Mouse (Mus musculus) embryonic facial prominence, embryonic 15.5 days (tissue): ENCODE results near the gene Itpkb. TPM values are rescaled to one million over a fixed set of nuclear protein-coding genes. Genes with fewer than 3 reads are reported as not detected.
A peak's percentile ranks its signal among the peaks of the same experiment; 100 is the strongest.

Experiments used
- ATAC-seq: fragments of 200-750 bp; cut with Nextera tagmentation; 2 replicates; pipeline ENCODE4 v1.8.0; 2017; ENCODE audit warnings: low read depth, moderate TSS enrichment; ENCODE audit not compliant: insufficient number of reproducible peaks, low FRiP score, low TSS enrichment
- H3K27ac ChIP-seq: fragments of 300-500 bp; sonication (generic); replicated peaks from 2 replicates; pipeline ENCODE4 v1.5.1; 2015; ENCODE audit warnings: mild to moderate bottlenecking, inconsistent platforms
- H3K27me3 ChIP-seq: fragments of 300-500 bp; sonication (generic); 2 replicates; pipeline ENCODE4 v1.6.1; 2015; ENCODE audit warnings: inconsistent platforms
- H3K36me3 ChIP-seq: fragments of 300-500 bp; sonication (generic); 2 replicates; pipeline ENCODE4 v1.6.1; 2015; ENCODE audit warnings: mild to moderate bottlenecking, inconsistent platforms
- H3K4me1 ChIP-seq: fragments of 300-500 bp; sonication (generic); 2 replicates; pipeline ENCODE4 v1.6.1; 2015; ENCODE audit warnings: inconsistent platforms
- H3K4me2 ChIP-seq: fragments of 300-500 bp; sonication (generic); replicated peaks from 2 replicates; pipeline ENCODE4 v1.6.1; 2015; ENCODE audit warnings: mild to moderate bottlenecking, inconsistent platforms
- H3K4me3 ChIP-seq: fragments of 300-500 bp; sonication (generic); replicated peaks from 2 replicates; pipeline ENCODE4 v1.5.1; 2015; ENCODE audit warnings: mild to moderate bottlenecking, inconsistent platforms
- H3K9ac ChIP-seq: fragments of 300-500 bp; sonication (generic); 2 replicates; pipeline ENCODE4 v1.6.1; 2015; ENCODE audit warnings: inconsistent platforms
- H3K9me3 ChIP-seq: fragments of 300-500 bp; sonication (generic); replicated peaks from 2 replicates; pipeline ENCODE4 v1.6.1; 2016; ENCODE audit warnings: inconsistent platforms
- WGBS: fragments of 180-500 bp; shearing (Covaris S2); methylation state at CpG from one replicate; pipeline ENCODE4 v1.1.7; 2015; 5-methylcytosine and 5-hydroxymethylcytosine counted together
- polyA plus RNA-seq: library from polyadenylated mRNA; unstranded; fragments of >200 nt; fragmentation: Nextera tagmentation; extraction: Ambion mirVana; gene quantifications from 2 replicates; pipeline ENCODE4 v1.2.1, GENCODE M21; 2015

Itpkb gene
- polyA plus RNA-seq, 1 experiment from 2014 or later: 13.5 TPM

- H3K9me3 ChIP-seq: no peaks in the 10 kb centered on the region
- no peaks in the 10 kb centered on the region for H3K27me3 ChIP-seq
- ATAC-seq: no peak
- H3K4me2 ChIP-seq: no peak overlapping the region
- H3K9ac ChIP-seq: no peak overlapping the region
- H3K27ac ChIP-seq: no peak overlapping the region
- H3K4me1 ChIP-seq: peaks cover 53% of the 10 kb centered on the region
- no peak overlapping the region for H3K4me3 ChIP-seq
- H3K36me3 ChIP-seq: no peaks in the 10 kb centered on the region
- WGBS: 84% methylated on average over 6 of the region's 6 CpGs
Observed at GRCm38 (mm10) chr1:180347907-180348306, 17.6 kb downstream of the Itpkb start.

GRCm38 (mm10) chr1:180349090-180349489, 18.8 kb downstream of the Itpkb start:
- Histone ChIP-seq H3K4me3 (no peak overlapping the region), H3K36me3 (no peaks in the 10 kb centered on the region), H3K9me3 (no peaks in the 10 kb centered on the region), H3K9ac (no peak overlapping the region), H3K4me2 (no peak overlapping the region), H3K27ac (no peak overlapping the region), H3K27me3 (no peaks in the 10 kb centered on the region), H3K4me1 (peaks cover 50% of the 10 kb centered on the region)
- no peak for ATAC-seq

DNA sequence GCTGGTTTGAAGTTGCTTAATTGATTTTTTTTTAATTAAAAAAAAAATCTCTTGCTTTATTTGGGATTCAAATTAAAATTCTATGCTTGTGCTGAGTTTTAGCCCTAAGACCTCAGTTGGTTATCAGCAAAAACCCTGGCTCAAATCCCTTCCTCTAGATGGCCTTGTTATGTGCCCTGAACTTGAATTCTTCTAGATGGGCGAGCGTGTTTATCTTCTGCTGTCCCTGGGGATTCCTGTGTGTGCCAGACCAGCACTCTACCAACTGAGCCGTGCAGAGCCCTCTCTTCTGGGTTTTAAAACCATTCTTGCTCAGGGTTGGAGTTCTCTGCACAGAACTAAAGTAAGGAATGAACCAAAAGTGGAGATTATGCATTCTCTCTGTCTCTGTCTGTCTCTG, 22.0 kb downstream of the Itpkb start:
- no peaks in the 10 kb centered on the region for H3K27me3 ChIP-seq
- no peaks in the 10 kb centered on the region for H3K9me3 ChIP-seq
- H3K4me2 ChIP-seq: no peak overlapping the region
- H3K4me1 ChIP-seq: peaks cover 53% of the 10 kb centered on the region
- H3K27ac ChIP-seq: no peak overlapping the region
- H3K4me3 ChIP-seq: no peak overlapping the region
- no peak for ATAC-seq
- no peaks in the 10 kb centered on the region for H3K36me3 ChIP-seq
- WGBS: 83% methylated on average over 3 of the region's 3 CpGs
- H3K9ac ChIP-seq: no peak overlapping the region

- no peak overlapping the region for H3K4me3 ChIP-seq
- H3K36me3 ChIP-seq: no peaks in the 10 kb centered on the region
- H3K4me2 ChIP-seq: no peak overlapping the region
- WGBS: 32% methylated on average over 4 of the region's 4 CpGs
- H3K9ac ChIP-seq: no peak overlapping the region
- H3K27me3 ChIP-seq: no peaks in the 10 kb centered on the region
- no peak overlapping the region for H3K27ac ChIP-seq
- ATAC-seq: peak; percentile 49; the same call in 1 of the 2 replicates
- no peaks in the 10 kb centered on the region for H3K9me3 ChIP-seq
- peaks cover 46% of the 10 kb centered on the region for H3K4me1 ChIP-seq
Observed at GRCm38 (mm10) chr1:180354129-180354528, 23.8 kb downstream of the Itpkb start.

DNA sequence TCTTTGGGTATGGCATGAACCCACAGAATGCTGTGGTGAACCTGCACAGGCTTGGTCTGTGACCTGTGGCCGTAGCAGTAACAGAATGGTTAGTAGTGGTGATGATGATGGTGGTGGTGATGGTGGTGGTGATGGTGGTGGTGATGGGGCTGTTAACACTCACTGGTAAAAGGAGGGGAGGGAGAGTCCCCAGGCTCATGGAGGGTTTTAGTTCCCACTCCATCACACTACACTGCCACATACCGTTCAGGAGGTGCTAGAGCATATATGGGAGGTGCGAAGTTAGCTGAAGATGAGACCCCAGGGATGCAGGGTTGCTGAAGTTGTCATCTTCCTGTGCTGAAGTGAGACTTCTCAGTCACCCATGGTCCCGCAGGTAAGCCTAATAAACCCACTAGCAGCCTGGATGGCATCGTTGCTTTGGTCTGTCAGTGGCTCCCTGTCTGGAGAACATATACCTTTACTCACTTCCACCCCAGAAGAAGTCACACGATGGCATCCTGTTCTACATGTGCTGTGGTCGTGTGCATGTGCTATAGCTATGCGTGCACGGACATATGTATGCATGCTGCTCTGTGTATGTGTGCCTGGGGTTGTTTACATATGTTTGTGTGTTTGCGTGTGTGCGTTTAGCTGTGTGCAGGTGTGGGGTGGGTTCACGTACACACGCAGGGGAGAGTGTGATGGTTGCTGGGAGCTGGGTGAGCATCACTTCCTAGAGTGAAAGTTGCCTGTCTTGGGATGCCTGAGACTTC, 24.9 kb downstream of the Itpkb start:
- H3K9ac ChIP-seq: no peak overlapping the region
- no peak for ATAC-seq
- peaks cover 49% of the 10 kb centered on the region for H3K4me1 ChIP-seq
- no peak overlapping the region for H3K4me2 ChIP-seq
- no peaks in the 10 kb centered on the region for H3K9me3 ChIP-seq
- no peaks in the 10 kb centered on the region for H3K36me3 ChIP-seq
- no peak overlapping the region for H3K4me3 ChIP-seq
- 89% methylated on average over 13 of the region's 13 CpGs for WGBS
- no peaks in the 10 kb centered on the region for H3K27me3 ChIP-seq
- no peak overlapping the region for H3K27ac ChIP-seq

- no peaks in the 10 kb centered on the region for H3K36me3 ChIP-seq
- WGBS: 48% methylated on average over 4 of the region's 4 CpGs
- H3K9ac ChIP-seq: no peak overlapping the region
- no peaks in the 10 kb centered on the region for H3K9me3 ChIP-seq
- no peak overlapping the region for H3K4me3 ChIP-seq
- peaks cover 44% of the 10 kb centered on the region for H3K4me1 ChIP-seq
- ATAC-seq: no peak
- no peak overlapping the region for H3K27ac ChIP-seq
- H3K27me3 ChIP-seq: no peaks in the 10 kb centered on the region
- no peak overlapping the region for H3K4me2 ChIP-seq
Observed at GRCm38 (mm10) chr1:180356176-180356575, 25.9 kb downstream of the Itpkb start.

DNA sequence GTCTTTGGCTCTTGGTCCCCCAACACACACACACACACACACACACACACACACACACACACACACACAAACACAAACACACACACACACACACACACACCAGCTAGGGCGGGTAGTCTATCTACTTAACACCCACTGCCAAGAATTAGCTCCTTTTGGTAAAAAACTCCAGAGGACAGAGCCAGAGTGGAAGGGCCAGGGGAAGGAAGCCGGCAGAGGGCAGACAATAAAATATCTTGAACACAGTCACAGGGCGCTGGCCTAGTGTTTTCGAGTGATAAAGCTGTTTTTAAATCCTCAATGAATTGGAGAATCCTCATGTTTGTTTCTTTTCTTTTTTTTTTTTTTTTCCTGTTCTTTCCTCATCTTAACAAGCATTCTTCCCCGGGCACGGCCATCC, 26.6 kb downstream of the Itpkb start:
- no peaks in the 10 kb centered on the region for H3K9me3 ChIP-seq
- no peaks in the 10 kb centered on the region for H3K36me3 ChIP-seq
- H3K4me2 ChIP-seq: no peak overlapping the region
- no peaks in the 10 kb centered on the region for H3K27me3 ChIP-seq
- H3K9ac ChIP-seq: no peak overlapping the region
- no peak overlapping the region for H3K27ac ChIP-seq
- H3K4me3 ChIP-seq: no peak overlapping the region
- peaks cover 37% of the 10 kb centered on the region for H3K4me1 ChIP-seq
- no peak for ATAC-seq
- WGBS: 82% methylated on average over 6 of the region's 6 CpGs

DNA sequence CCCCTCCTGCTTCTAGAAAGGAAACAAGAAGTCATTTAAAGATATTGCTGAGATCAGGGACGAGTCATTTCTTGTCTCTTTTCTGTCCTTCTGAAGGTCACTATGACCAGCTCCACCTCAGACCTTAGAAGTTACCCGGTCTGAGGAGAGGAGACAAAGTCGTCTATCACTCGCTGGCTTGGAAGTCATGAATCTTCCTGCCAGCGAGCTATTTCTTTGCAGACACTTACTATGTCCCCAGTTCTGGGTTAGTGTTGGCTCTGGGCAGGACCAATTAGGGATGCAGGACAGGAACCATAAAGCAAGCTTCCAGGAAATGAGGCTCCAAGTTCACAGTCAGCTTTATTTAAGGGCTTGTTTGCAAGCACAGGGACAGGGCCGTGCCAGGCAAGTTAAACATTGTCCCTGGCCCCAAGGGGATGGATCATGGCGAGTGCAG, 27.6 kb downstream of the Itpkb start:
- H3K27me3 ChIP-seq: no peaks in the 10 kb centered on the region
- 78% methylated on average over 7 of the region's 7 CpGs for WGBS
- no peak overlapping the region for H3K4me3 ChIP-seq
- H3K36me3 ChIP-seq: no peaks in the 10 kb centered on the region
- peaks cover 42% of the 10 kb centered on the region for H3K4me1 ChIP-seq
- H3K4me2 ChIP-seq: no peak overlapping the region
- no peak for ATAC-seq
- H3K27ac ChIP-seq: no peak overlapping the region
- no peak overlapping the region for H3K9ac ChIP-seq
- H3K9me3 ChIP-seq: no peaks in the 10 kb centered on the region

- H3K27ac ChIP-seq: no peak overlapping the region
- H3K36me3 ChIP-seq: no peaks in the 10 kb centered on the region
- H3K9ac ChIP-seq: no peak overlapping the region
- H3K9me3 ChIP-seq: no peaks in the 10 kb centered on the region
- H3K4me1 ChIP-seq: peaks cover 40% of the 10 kb centered on the region
- no peak overlapping the region for H3K4me3 ChIP-seq
- no peak overlapping the region for H3K4me2 ChIP-seq
- 83% methylated on average over 9 of the region's 9 CpGs for WGBS
- H3K27me3 ChIP-seq: no peaks in the 10 kb centered on the region
- ATAC-seq: no peak
Observed at GRCm38 (mm10) chr1:180358466-180358865, 28.2 kb downstream of the Itpkb start.

GRCm38 (mm10) chr1:180359311-180359710, 29.0 kb downstream of the Itpkb start:
- Histone ChIP-seq H3K4me3 (no peak overlapping the region), H3K9ac (no peak overlapping the region), H3K27ac (no peak overlapping the region), H3K4me2 (no peak overlapping the region), H3K4me1 (peaks cover 31% of the 10 kb centered on the region), H3K36me3 (no peaks in the 10 kb centered on the region), H3K9me3 (no peaks in the 10 kb centered on the region), H3K27me3 (no peaks in the 10 kb centered on the region)
- 40% methylated on average over 5 of the region's 5 CpGs for WGBS
- no peak for ATAC-seq

GRCm38 (mm10) chr1:180362176-180362575, 31.9 kb downstream of the Itpkb start:
- Histone ChIP-seq H3K9me3 (no peaks in the 10 kb centered on the region), H3K4me3 (no peak overlapping the region), H3K4me1 (peaks cover 37% of the 10 kb centered on the region), H3K27me3 (no peaks in the 10 kb centered on the region), H3K36me3 (no peaks in the 10 kb centered on the region), H3K4me2 (no peak overlapping the region), H3K9ac (no peak overlapping the region), H3K27ac (no peak overlapping the region)
- 86% methylated on average over 4 of the region's 4 CpGs for WGBS
- ATAC-seq: no peak

GRCm38 (mm10) chr1:180362844-180363243, 32.6 kb downstream of the Itpkb start:
- H3K27ac ChIP-seq: no peak overlapping the region
- no peaks in the 10 kb centered on the region for H3K36me3 ChIP-seq
- WGBS: 73% methylated on average over 5 of the region's 5 CpGs
- no peaks in the 10 kb centered on the region for H3K9me3 ChIP-seq
- H3K4me3 ChIP-seq: no peak overlapping the region
- H3K9ac ChIP-seq: no peak overlapping the region
- no peaks in the 10 kb centered on the region for H3K27me3 ChIP-seq
- no peak for ATAC-seq
- peaks cover 44% of the 10 kb centered on the region for H3K4me1 ChIP-seq
- no peak overlapping the region for H3K4me2 ChIP-seq
